Comparison of ENCODE assay signal across 10 mouse cellular contexts in the genomic region with DNA sequence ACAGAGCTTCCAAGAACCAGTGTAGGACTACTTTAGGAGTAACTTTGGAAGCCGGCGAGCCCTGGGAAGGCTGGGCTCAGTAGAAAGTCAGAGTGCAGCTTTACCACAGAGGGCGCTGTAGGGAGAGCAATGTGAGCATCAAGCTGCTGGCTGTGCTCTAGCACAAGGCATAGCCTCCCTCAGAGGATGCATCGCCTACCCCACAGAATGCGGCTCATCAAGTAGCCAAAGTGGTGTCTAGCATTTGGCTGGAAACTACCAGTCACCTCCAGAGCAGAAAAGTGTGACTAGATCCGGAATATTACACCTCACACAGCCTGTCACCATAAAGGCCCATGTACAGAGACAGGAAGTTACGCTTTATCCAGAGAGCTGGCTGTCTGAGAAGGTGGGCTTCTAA. TPM values are rescaled to one million over a fixed set of nuclear protein-coding genes. Genes with fewer than 3 reads are reported as not detected.
DNase-seq lines count a peak whose midpoint lies in the region; ATAC-seq and TF ChIP-seq lines count a peak whose summit lies in the region.
"Had no signal": no experiment of that assay in that cellular context is flagged by ENCODE, and none has a peak within 500 bp of the region (broad histone marks: within the 10 kb centered on the region; RNA-seq: fewer than 3 reads in every experiment).

No protein-coding gene starts in this region.

- peak; percentile 31 for TF ChIP-seq CTCF in midbrain, postnatal 0 days (IDR thresholded peaks at IDR 0.05)
- no peak for TF ChIP-seq CTCF in kidney, adult 2 months (conservative IDR thresholded peaks at IDR 0.05; ENCODE audit: insufficient read depth, insufficient read length, low read depth, low read length)

- H3K27ac ChIP-seq in midbrain, postnatal 0 days (ENCODE audit: low read depth, low read length), result no peak overlapping the region
- no peak overlapping the region for H3K27ac ChIP-seq in midbrain, embryonic 15.5 days
- H3K27ac ChIP-seq in macrophage, result peak overlapping the region; percentile 90
- H3K27ac ChIP-seq in kidney, adult 2 months (ENCODE audit: insufficient read depth, low read depth, low read length), result no peak overlapping the region

- no peak overlapping the region for H3K4me2 ChIP-seq in midbrain, postnatal 0 days (ENCODE audit: low read depth, low read length, poor library complexity, severe bottlenecking)
- H3K4me2 ChIP-seq in midbrain, embryonic 15.5 days, result no peak overlapping the region

- H3K4me1 ChIP-seq in midbrain, postnatal 0 days (ENCODE audit: insufficient read depth, low read length), result no peaks in the 10 kb centered on the region
- no peaks in the 10 kb centered on the region; the same call in 1 of the 2 replicates for H3K4me1 ChIP-seq in midbrain, embryonic 15.5 days
- no peaks in the 10 kb centered on the region for H3K4me1 ChIP-seq in kidney, adult 2 months (ENCODE audit: control insufficient read depth, insufficient read depth, low read length)

- H3K4me3 ChIP-seq in midbrain, postnatal 0 days (ENCODE audit: low read depth, low read length), result no peak overlapping the region
- H3K4me3 ChIP-seq in midbrain, embryonic 15.5 days, result no peak overlapping the region
- H3K4me3 ChIP-seq in macrophage (ENCODE audit: inconsistent target), result no peak overlapping the region
- no peak overlapping the region for H3K4me3 ChIP-seq in kidney, adult 2 months (ENCODE audit: insufficient read depth, low read depth, low read length)

- no peak for DNase-seq in midbrain, postnatal 0 days (ENCODE audit: low spot score)
- no peak for DNase-seq in adrenal gland, adult (ENCODE audit: inconsistent age in 2 of 2, low spot score in 1 of 2)
- DNase-seq in kidney, adult 2 months, result no peak
- no peak for DNase-seq in testis, postnatal 14 days (ENCODE audit: low spot score)
- DNase-seq: heart, postnatal 14 days; kidney, adult 9 months had no signal

- H3K27me3 ChIP-seq in midbrain, postnatal 0 days (ENCODE audit: insufficient read depth, low read length), result no peaks in the 10 kb centered on the region
- no peaks in the 10 kb centered on the region for H3K27me3 ChIP-seq in midbrain, embryonic 15.5 days (replicated peaks)
- no peaks in the 10 kb centered on the region for H3K27me3 ChIP-seq in kidney, adult 2 months (replicated peaks; ENCODE audit: control insufficient read depth, insufficient read depth, low read length)

- H3K9ac ChIP-seq in midbrain, postnatal 0 days (replicated peaks; ENCODE audit: low read length, poor library complexity, severe bottlenecking), result no peak overlapping the region
- H3K9ac ChIP-seq in midbrain, embryonic 15.5 days, result no peak overlapping the region

- TF ChIP-seq POLR2A in kidney, adult 2 months (IDR thresholded peaks at IDR 0.05; ENCODE audit: low read depth, low read length), result no peak

- H3K36me3 ChIP-seq in midbrain, postnatal 0 days (ENCODE audit: insufficient read depth, low read length), result no peaks in the 10 kb centered on the region
- no peaks in the 10 kb centered on the region for H3K36me3 ChIP-seq in midbrain, embryonic 15.5 days (replicated peaks)
- H3K36me3 ChIP-seq in macrophage (ENCODE audit: inconsistent target), result no peaks in the 10 kb centered on the region
- no peaks in the 10 kb centered on the region for H3K36me3 ChIP-seq in kidney, adult 2 months (ENCODE audit: control insufficient read depth, insufficient read depth, low read length)

- ATAC-seq in midbrain, postnatal 0 days (ENCODE audit: low FRiP score), result no peak
- no peak for ATAC-seq in midbrain, embryonic 15.5 days (replicated peaks)
- ATAC-seq in activated CD4-positive, CD25-positive, alpha-beta regulatory T cell, adult 4 months, result peak; percentile 49
- ATAC-seq: lung, postnatal 0 days had no signal

- 86% methylated on average over 7 of the region's 7 CpGs for WGBS in midbrain, postnatal 0 days
- 81% methylated on average over 7 of the region's 7 CpGs for WGBS in midbrain, embryonic 15.5 days
- 95% methylated on average over 7 of the region's 7 CpGs for WGBS in macrophage (ENCODE audit: missing documents)
- 92% methylated on average over 7 of the region's 7 CpGs for WGBS in kidney, adult 2 months

- H3K79me2 ChIP-seq in macrophage (ENCODE audit: inconsistent target), result no peaks in the 10 kb centered on the region

- no peaks in the 10 kb centered on the region for H3K9me3 ChIP-seq in midbrain, postnatal 0 days (ENCODE audit: low read length)
- no peaks in the 10 kb centered on the region for H3K9me3 ChIP-seq in midbrain, embryonic 15.5 days

RNA-seq across cellular contexts. Expression of a gene that starts 7.4 kb away (rescaled TPM):
- total RNA-seq in midbrain, postnatal 0 days (2014; rRNA removed), result 1.1 and 2.3 TPM in 2 replicates
- polyA plus RNA-seq in midbrain, postnatal 0 days (2015; fragmentation: Nextera tagmentation; extraction: Ambion mirVana), result not detected in 2 replicates
- polyA plus RNA-seq in midbrain, embryonic 15.5 days (2015; fragmentation: Nextera tagmentation; extraction: Ambion mirVana), result 0.19 and 0.28 TPM in 2 replicates
- polyA plus RNA-seq in activated CD4-positive, CD25-positive, alpha-beta regulatory T cell, adult 4 months (2017; shearing (Covaris generic)), result 100 to 1,000 TPM in 1 of 2 experiments, 10 to 100 TPM in 1; 57.3 to 109 TPM
- 100 to 1,000 TPM in 21 of 26 experiments, 10 to 100 TPM in 5; 30.8 to 879 (median 175) TPM for total RNA-seq in macrophage (2018; cell fraction: chromatin; rRNA removed)
- total RNA-seq in macrophage (2018; cell fraction: cytosol; rRNA removed), result 100 to 1,000 TPM in 18 of 26 experiments, 10 to 100 TPM in 8; 64.2 to 324 (median 140) TPM
- 100 to 1,000 TPM in 19 of 26 experiments, 10 to 100 TPM in 7; 57.6 to 431 (median 211) TPM for total RNA-seq in macrophage (2018; cell fraction: nucleus; rRNA removed)
- polyA plus RNA-seq in macrophage (2018), result 28.2 to 116 TPM (median 64.4 TPM) in 3 replicates
- polyA plus RNA-seq in kidney, adult 2 months (2012; rRNA removed), result 12.1 and 19.4 TPM in 2 replicates

RNA-seq across cellular contexts. Expression of a gene that starts 24.9 kb away (rescaled TPM):
- 111 and 115 TPM in 2 replicates for total RNA-seq in midbrain, postnatal 0 days (2014; rRNA removed)
- polyA plus RNA-seq in midbrain, postnatal 0 days (2015; fragmentation: Nextera tagmentation; extraction: Ambion mirVana), result 165 and 180 TPM in 2 replicates
- polyA plus RNA-seq in midbrain, embryonic 15.5 days (2015; fragmentation: Nextera tagmentation; extraction: Ambion mirVana), result 116 and 149 TPM in 2 replicates
- polyA plus RNA-seq in activated CD4-positive, CD25-positive, alpha-beta regulatory T cell, adult 4 months (2017; shearing (Covaris generic)), result 1 to 10 TPM; 1.0 to 1.1 TPM
- total RNA-seq in macrophage (2018; cell fraction: chromatin; rRNA removed), result not detected
- total RNA-seq in macrophage (2018; cell fraction: cytosol; rRNA removed), result not detected
- not detected for total RNA-seq in macrophage (2018; cell fraction: nucleus; rRNA removed)
- not detected in 3 replicates for polyA plus RNA-seq in macrophage (2018)
- not detected in 2 replicates for polyA plus RNA-seq in kidney, adult 2 months (2012; rRNA removed)
- total RNA-seq: heart, postnatal 14 days had no signal

RNA-seq across cellular contexts. Expression of a gene that starts 28.1 kb away (rescaled TPM):
- 36.7 and 39.8 TPM in 2 replicates for total RNA-seq in midbrain, postnatal 0 days (2014; rRNA removed)
- polyA plus RNA-seq in midbrain, postnatal 0 days (2015; fragmentation: Nextera tagmentation; extraction: Ambion mirVana), result 27.3 and 28.8 TPM in 2 replicates
- 44.3 and 44.9 TPM in 2 replicates for polyA plus RNA-seq in midbrain, embryonic 15.5 days (2015; fragmentation: Nextera tagmentation; extraction: Ambion mirVana)
- polyA plus RNA-seq in activated CD4-positive, CD25-positive, alpha-beta regulatory T cell, adult 4 months (2017; shearing (Covaris generic)), result 10 to 100 TPM; 37.4 to 40.1 TPM
- 100 to 1,000 TPM in 7 of 26 experiments, 10 to 100 TPM in 19; 46.4 to 126 (median 81.7) TPM for total RNA-seq in macrophage (2018; cell fraction: chromatin; rRNA removed)
- 10 to 100 TPM in 9 of 26 experiments, 1 to 10 TPM in 17; 5.6 to 13.1 (median 9.3) TPM for total RNA-seq in macrophage (2018; cell fraction: cytosol; rRNA removed)
- 10 to 100 TPM; 22.3 to 61.8 (median 36.4) TPM for total RNA-seq in macrophage (2018; cell fraction: nucleus; rRNA removed)
- 8.1 to 15.0 TPM (median 11.7 TPM) in 3 replicates for polyA plus RNA-seq in macrophage (2018)
- polyA plus RNA-seq in kidney, adult 2 months (2012; rRNA removed), result 37.5 and 41.5 TPM in 2 replicates

RNA-seq across cellular contexts. Expression of a gene that starts 36.9 kb away (rescaled TPM):
- 34.9 and 36.6 TPM in 2 replicates for total RNA-seq in midbrain, postnatal 0 days (2014; rRNA removed)
- 73.3 and 90.9 TPM in 2 replicates for polyA plus RNA-seq in midbrain, postnatal 0 days (2015; fragmentation: Nextera tagmentation; extraction: Ambion mirVana)
- 56.1 and 62.6 TPM in 2 replicates for polyA plus RNA-seq in midbrain, embryonic 15.5 days (2015; fragmentation: Nextera tagmentation; extraction: Ambion mirVana)
- 1 to 10 TPM; 6.5 to 7.6 TPM for polyA plus RNA-seq in activated CD4-positive, CD25-positive, alpha-beta regulatory T cell, adult 4 months (2017; shearing (Covaris generic))
- total RNA-seq in macrophage (2018; cell fraction: chromatin; rRNA removed), result 10 to 100 TPM in 15 of 26 experiments, 1 to 10 TPM in 10, under 1 TPM in 1; 0.92 to 25.0 (median 13.2) TPM
- total RNA-seq in macrophage (2018; cell fraction: cytosol; rRNA removed), result 100 to 1,000 TPM in 9 of 26 experiments, 10 to 100 TPM in 17; 67.1 to 127 (median 92.9) TPM
- total RNA-seq in macrophage (2018; cell fraction: nucleus; rRNA removed), result 10 to 100 TPM in 25 of 26 experiments, 1 to 10 TPM in 1; 9.3 to 46.7 (median 27.1) TPM
- polyA plus RNA-seq in macrophage (2018), result 41.3 to 98.7 TPM (median 69.7 TPM) in 3 replicates
- 74.0 and 92.4 TPM in 2 replicates for polyA plus RNA-seq in kidney, adult 2 months (2012; rRNA removed)

Comparison
In these comparisons a context has a peak if more than half of its experiments do, and no peak if none do; other contexts are left out.
1. RNA of a gene that starts 7.4 kb away (polyA plus RNA-seq): 57.3 to 109 TPM in activated CD4-positive, CD25-positive, alpha-beta regulatory T cell, adult 4 months, 28.2 to 116 TPM in macrophage and 12.1 to 19.4 TPM in kidney, adult 2 months; 0.19 to 0.28 TPM in midbrain, embryonic 15.5 days and not detected in midbrain, postnatal 0 days; every median in the first group is over 10 times any median in the second.
2. RNA of a gene that starts 24.9 kb away (polyA plus RNA-seq): 165 to 180 TPM in midbrain, postnatal 0 days and 116 to 149 TPM in midbrain, embryonic 15.5 days; 1.0 to 1.1 TPM in activated CD4-positive, CD25-positive, alpha-beta regulatory T cell, adult 4 months, not detected in macrophage and not detected in kidney, adult 2 months; every median in the first group is over 10 times any median in the second.